Mouse (Mus musculus): Measurements from ENCODE around the gene Gigyf1.

GRCm38 (mm10) chr5:137569665-137570064, 51.3 kb downstream of the Gigyf1 start, which contains the start of gene Tfr2:
- TF ChIP-seq POLR2A (IDR thresholded peaks at IDR 0.05; ENCODE audit: low read depth, low read length): no peak
- TF ChIP-seq CTCF (IDR thresholded peaks at IDR 0.05; ENCODE audit: extremely low read depth, insufficient read depth, insufficient read length, insufficient replicate concordance): no peak
